Mouse (Mus musculus): ENCODE results near the gene Taldo1. TPM values are rescaled to one million over a fixed set of nuclear protein-coding genes. Genes with fewer than 3 reads are reported as not detected.

The Taldo1 gene
- total and polyA plus RNA-seq, 2 experiments from 2014 or later: 166 to 255 TPM

GRCm38 (mm10) chr7:141374399-141374798 lies 17.6 kb upstream of the Taldo1 start:
- H3K4me1 ChIP-seq (ENCODE audit: insufficient read depth, low read length): no peaks in the 10 kb centered on the region
- ATAC-seq (ENCODE audit: low FRiP score) (no peak), DNase-seq (ENCODE audit: low spot score) (no peak)
- H3K9me3 ChIP-seq (ENCODE audit: low read length): no peaks in the 10 kb centered on the region
- TF ChIP-seq CTCF (IDR thresholded peaks at IDR 0.05): no peak
- no peak overlapping the region for H3K9ac ChIP-seq (replicated peaks; ENCODE audit: low read length, poor library complexity, severe bottlenecking)
- no peak overlapping the region for H3K27ac ChIP-seq (ENCODE audit: low read depth, low read length)
- H3K4me2 ChIP-seq (ENCODE audit: low read depth, low read length, poor library complexity, severe bottlenecking): no peak overlapping the region
- no peaks in the 10 kb centered on the region for H3K27me3 ChIP-seq (ENCODE audit: insufficient read depth, low read length)
- H3K36me3 ChIP-seq (ENCODE audit: insufficient read depth, low read length): no peaks in the 10 kb centered on the region
- H3K4me3 ChIP-seq (ENCODE audit: low read depth, low read length): no peak overlapping the region

DNA sequence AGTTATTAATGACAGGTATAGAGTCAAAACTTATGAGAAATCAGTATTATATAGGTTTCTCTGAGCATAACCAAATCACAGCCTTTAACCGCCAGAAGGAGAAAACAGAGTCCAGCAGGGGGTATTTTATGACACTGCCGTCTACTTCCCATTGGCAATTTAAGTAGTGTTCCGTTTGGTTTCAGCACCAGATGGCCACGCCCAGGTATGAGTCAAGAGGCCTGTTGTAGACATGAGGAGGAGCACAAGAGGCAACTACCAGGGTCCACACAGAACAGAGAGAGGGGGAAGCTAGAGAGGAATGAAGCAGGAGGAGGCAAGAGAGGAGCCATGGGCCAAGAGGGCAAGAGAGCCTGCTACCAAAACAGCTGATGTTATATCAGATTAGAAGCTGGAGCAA lies 12.4 kb upstream of the Taldo1 start:
- H3K4me1 ChIP-seq (ENCODE audit: insufficient read depth, low read length): no peaks in the 10 kb centered on the region
- no peak for TF ChIP-seq CTCF (IDR thresholded peaks at IDR 0.05)
- no peaks in the 10 kb centered on the region for H3K9me3 ChIP-seq (ENCODE audit: low read length)
- H3K36me3 ChIP-seq (ENCODE audit: insufficient read depth, low read length): no peaks in the 10 kb centered on the region
- no peaks in the 10 kb centered on the region for H3K27me3 ChIP-seq (ENCODE audit: insufficient read depth, low read length)
- H3K4me2 ChIP-seq (ENCODE audit: low read depth, low read length, poor library complexity, severe bottlenecking): no peak overlapping the region
- no peak for ATAC-seq (ENCODE audit: low FRiP score)
- no peak for DNase-seq (ENCODE audit: low spot score)
- no peak overlapping the region for H3K9ac ChIP-seq (replicated peaks; ENCODE audit: low read length, poor library complexity, severe bottlenecking)
- 69% methylated on average over 4 of the region's 4 CpGs for WGBS
- no peak overlapping the region for H3K27ac ChIP-seq (ENCODE audit: low read depth, low read length)
- H3K4me3 ChIP-seq (ENCODE audit: low read depth, low read length): no peak overlapping the region

GRCm38 (mm10) chr7:141381068-141381835 lies 10.7 kb upstream of the Taldo1 start:
- ATAC-seq (ENCODE audit: low FRiP score) (no peak), DNase-seq (ENCODE audit: low spot score) (no peak)
- Histone ChIP-seq H3K27ac (ENCODE audit: low read depth, low read length) (no peak overlapping the region), H3K36me3 (ENCODE audit: insufficient read depth, low read length) (no peaks in the 10 kb centered on the region), H3K4me3 (ENCODE audit: low read depth, low read length) (no peak overlapping the region), H3K4me2 (ENCODE audit: low read depth, low read length, poor library complexity, severe bottlenecking) (no peak overlapping the region), H3K9me3 (ENCODE audit: low read length) (no peaks in the 10 kb centered on the region), H3K4me1 (ENCODE audit: insufficient read depth, low read length) (no peaks in the 10 kb centered on the region), H3K9ac (replicated peaks; ENCODE audit: low read length, poor library complexity, severe bottlenecking) (no peak overlapping the region), H3K27me3 (ENCODE audit: insufficient read depth, low read length) (no peaks in the 10 kb centered on the region)
- no peak for TF ChIP-seq CTCF (IDR thresholded peaks at IDR 0.05)
- WGBS: 78% methylated on average over 4 of the region's 4 CpGs

- no peaks in the 10 kb centered on the region for H3K36me3 ChIP-seq (ENCODE audit: insufficient read depth, low read length)
- peaks cover 5% of the 10 kb centered on the region; the same call in 1 of the 2 replicates for H3K4me1 ChIP-seq (ENCODE audit: insufficient read depth, low read length)
- TF ChIP-seq CTCF (IDR thresholded peaks at IDR 0.05): no peak
- 53% methylated on average over 2 of the region's 2 CpGs for WGBS
- no peak for DNase-seq (ENCODE audit: low spot score)
- no peaks in the 10 kb centered on the region for H3K9me3 ChIP-seq (ENCODE audit: low read length)
- no peak overlapping the region for H3K4me2 ChIP-seq (ENCODE audit: low read depth, low read length, poor library complexity, severe bottlenecking)
- no peak overlapping the region for H3K9ac ChIP-seq (replicated peaks; ENCODE audit: low read length, poor library complexity, severe bottlenecking)
- no peak for ATAC-seq (ENCODE audit: low FRiP score)
- H3K27me3 ChIP-seq (ENCODE audit: insufficient read depth, low read length): no peaks in the 10 kb centered on the region
- H3K4me3 ChIP-seq (ENCODE audit: low read depth, low read length): no peak overlapping the region
- H3K27ac ChIP-seq (ENCODE audit: low read depth, low read length): no peak overlapping the region
These were observed 4.1 kb upstream of the Taldo1 start for GRCm38 (mm10) chr7:141387807-141388486.

DNA sequence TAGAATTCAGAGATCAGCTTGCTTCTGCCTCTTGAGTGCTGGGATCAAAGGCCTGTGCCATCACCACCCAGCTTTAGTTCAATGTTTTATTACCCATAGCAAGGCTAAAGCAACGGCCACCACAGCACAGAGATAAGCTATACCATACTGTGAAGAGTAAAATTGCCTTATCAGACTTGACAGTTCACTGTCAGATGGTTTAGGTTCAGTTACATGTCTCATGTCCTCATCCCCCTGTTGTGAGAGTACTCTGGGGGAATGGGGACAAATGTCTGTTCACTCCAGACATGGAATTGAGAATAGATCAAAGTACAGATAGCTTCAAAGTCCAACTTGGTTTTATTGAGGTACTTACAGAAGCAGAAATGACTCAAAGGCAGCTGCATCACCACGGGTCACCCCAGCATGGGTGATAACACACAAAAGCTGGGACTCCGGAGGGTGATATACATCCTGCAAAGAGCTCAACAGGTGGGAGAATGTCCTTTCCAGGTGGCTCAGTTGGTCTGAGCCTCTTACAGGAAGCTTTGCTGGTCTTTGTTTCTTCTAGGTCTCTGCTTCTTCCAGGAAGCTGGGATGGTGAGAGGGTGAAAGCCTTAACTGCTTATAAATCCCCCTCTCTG lies 3.4 kb upstream of the Taldo1 start:
- no peak overlapping the region for H3K27ac ChIP-seq (ENCODE audit: low read depth, low read length)
- 59% methylated on average over 3 of the region's 3 CpGs for WGBS
- ATAC-seq (ENCODE audit: low FRiP score) (no peak), DNase-seq (ENCODE audit: low spot score) (no peak)
- no peak overlapping the region for H3K9ac ChIP-seq (replicated peaks; ENCODE audit: low read length, poor library complexity, severe bottlenecking)
- no peaks in the 10 kb centered on the region for H3K9me3 ChIP-seq (ENCODE audit: low read length)
- no peak for TF ChIP-seq CTCF (IDR thresholded peaks at IDR 0.05)
- peaks cover 8% of the 10 kb centered on the region; the same call in 1 of the 2 replicates for H3K4me1 ChIP-seq (ENCODE audit: insufficient read depth, low read length)
- H3K4me2 ChIP-seq (ENCODE audit: low read depth, low read length, poor library complexity, severe bottlenecking): no peak overlapping the region
- H3K27me3 ChIP-seq (ENCODE audit: insufficient read depth, low read length): no peaks in the 10 kb centered on the region
- H3K4me3 ChIP-seq (ENCODE audit: low read depth, low read length): no peak overlapping the region
- H3K36me3 ChIP-seq (ENCODE audit: insufficient read depth, low read length): no peaks in the 10 kb centered on the region
